Mouse (Mus musculus) mesoderm, embryonic 11.5 days (tissue): Measurements from ENCODE around the gene Igfbp4.

ENCODE experiments used
- DNase-seq: peaks from one replicate; pipeline ENCODE4 v3.0.0-alpha.2; 2012; ENCODE audit warnings: low read depth, low spot score

The Igfbp4 gene

GRCm38 (mm10) chr11:99080902-99081543 lies 40.0 kb downstream of the Igfbp4 start:
- DNase-seq: no peak

- no peak for DNase-seq
Observed at GRCm38 (mm10) chr11:99081566-99081965, 40.5 kb downstream of the Igfbp4 start.

- no peak for DNase-seq
Observed at GRCm38 (mm10) chr11:99082098-99082497, 41.1 kb downstream of the Igfbp4 start.

- DNase-seq: no peak
Observed at GRCm38 (mm10) chr11:99083516-99083915, 42.5 kb downstream of the Igfbp4 start.

- DNase-seq: no peak
Observed at GRCm38 (mm10) chr11:99084366-99084765, 43.3 kb downstream of the Igfbp4 start.

GRCm38 (mm10) chr11:99088486-99088885 lies 47.4 kb downstream of the Igfbp4 start:
- no peak for DNase-seq

GRCm38 (mm10) chr11:99089077-99089601 lies 48.1 kb downstream of the Igfbp4 start, which contains the start of gene Tns4:
TSS of gene Tns4 (minus strand) at chr11:99089306.
- DNase-seq: no peak

GRCm38 (mm10) chr11:99090391-99090790 lies 49.3 kb downstream of the Igfbp4 start:
- DNase-seq: no peak

GRCm38 (mm10) chr11:99091666-99092065 lies 50.6 kb downstream of the Igfbp4 start:
- DNase-seq: no peak

GRCm38 (mm10) chr11:99093740-99094139 lies 52.7 kb downstream of the Igfbp4 start:
- DNase-seq: no peak

GRCm38 (mm10) chr11:99094911-99095676 lies 54.0 kb downstream of the Igfbp4 start:
- no peak for DNase-seq

GRCm38 (mm10) chr11:99095759-99096158 lies 54.7 kb downstream of the Igfbp4 start:
- DNase-seq: no peak

- DNase-seq: no peak
Observed at GRCm38 (mm10) chr11:99096417-99096816, 55.4 kb downstream of the Igfbp4 start.

GRCm38 (mm10) chr11:99096996-99097774 lies 56.1 kb downstream of the Igfbp4 start:
- no peak for DNase-seq

- no peak for DNase-seq
Observed at GRCm38 (mm10) chr11:99098924-99099323, 57.9 kb downstream of the Igfbp4 start.

GRCm38 (mm10) chr11:99099516-99099915 lies 58.5 kb downstream of the Igfbp4 start:
- DNase-seq: no peak

- DNase-seq: no peak
Observed at GRCm38 (mm10) chr11:99100215-99100614, 59.2 kb downstream of the Igfbp4 start.

- DNase-seq: no peak
Observed at GRCm38 (mm10) chr11:99101693-99102092, 60.6 kb downstream of the Igfbp4 start.

GRCm38 (mm10) chr11:99102575-99103270 lies 61.7 kb downstream of the Igfbp4 start:
- DNase-seq: no peak
